Mouse (Mus musculus): ENCODE results near the gene Pabpc1l. TPM values are rescaled to one million over a fixed set of nuclear protein-coding genes. Genes with fewer than 3 reads are reported as not detected.

Pabpc1l gene
- polyA plus RNA-seq, 2 experiments, result 2.4 to 3.4 TPM

- no peak overlapping the region for H3K27ac ChIP-seq (replicated peaks; ENCODE audit: low read depth, low read length)
- ATAC-seq (ENCODE audit: low FRiP score, low read depth) (no peak), DNase-seq (ENCODE audit: low spot score) (no peak)
- no peaks in the 10 kb centered on the region for H3K9me3 ChIP-seq (ENCODE audit: control insufficient read depth, low read length)
- H3K9ac ChIP-seq (ENCODE audit: low read depth, low read length, severe bottlenecking), result no peak overlapping the region
- TF ChIP-seq POLR2A (IDR thresholded peaks at IDR 0.05; ENCODE audit: borderline replicate concordance, extremely low read depth, insufficient read depth, insufficient read length), result no peak
- H3K4me1 ChIP-seq (ENCODE audit: control insufficient read depth, insufficient read depth, low read length), result peaks cover 2% of the 10 kb centered on the region; the same call in 1 of the 2 replicates
- H3K27me3 ChIP-seq (ENCODE audit: control insufficient read depth, insufficient read depth, low read length), result no peaks in the 10 kb centered on the region
- peaks cover 44% of the 10 kb centered on the region for H3K36me3 ChIP-seq (ENCODE audit: control insufficient read depth, insufficient read depth, low read length)
- no peak overlapping the region for H3K4me2 ChIP-seq (replicated peaks; ENCODE audit: low read depth, low read length, severe bottlenecking)
- 82% methylated on average over 5 of the region's 5 CpGs for WGBS
- H3K4me3 ChIP-seq (replicated peaks; ENCODE audit: low read length), result no peak overlapping the region
Observed at GRCm38 (mm10) chr2:164010496-164010895, 14.8 kb upstream of the Pabpc1l start.

- no peak for ATAC-seq (ENCODE audit: low FRiP score, low read depth)
- DNase-seq (ENCODE audit: low spot score), result no peak
- H3K4me1 ChIP-seq (ENCODE audit: control insufficient read depth, insufficient read depth, low read length), result peaks cover 2% of the 10 kb centered on the region; the same call in 1 of the 2 replicates
- 91% methylated on average over 3 of the region's 3 CpGs for whole genome bisulfite sequencing
- H3K27me3 ChIP-seq (ENCODE audit: control insufficient read depth, insufficient read depth, low read length), result no peaks in the 10 kb centered on the region
- peaks cover 49% of the 10 kb centered on the region for H3K36me3 ChIP-seq (ENCODE audit: control insufficient read depth, insufficient read depth, low read length)
- H3K4me2 ChIP-seq (replicated peaks; ENCODE audit: low read depth, low read length, severe bottlenecking), result no peak overlapping the region
- H3K9ac ChIP-seq (ENCODE audit: low read depth, low read length, severe bottlenecking), result no peak overlapping the region
- H3K9me3 ChIP-seq (ENCODE audit: control insufficient read depth, low read length), result no peaks in the 10 kb centered on the region
- no peak for TF ChIP-seq POLR2A (IDR thresholded peaks at IDR 0.05; ENCODE audit: borderline replicate concordance, extremely low read depth, insufficient read depth, insufficient read length)
- no peak overlapping the region for H3K27ac ChIP-seq (replicated peaks; ENCODE audit: low read depth, low read length)
- H3K4me3 ChIP-seq (replicated peaks; ENCODE audit: low read length), result no peak overlapping the region
Observed at GRCm38 (mm10) chr2:164010944-164011343, 14.3 kb upstream of the Pabpc1l start.

- Histone ChIP-seq H3K9ac (ENCODE audit: low read depth, low read length, severe bottlenecking) (no peak overlapping the region), H3K4me3 (replicated peaks; ENCODE audit: low read length) (no peak overlapping the region), H3K36me3 (ENCODE audit: control insufficient read depth, insufficient read depth, low read length) (peaks cover 86% of the 10 kb centered on the region), H3K4me1 (ENCODE audit: control insufficient read depth, insufficient read depth, low read length) (no peaks in the 10 kb centered on the region), H3K27me3 (ENCODE audit: control insufficient read depth, insufficient read depth, low read length) (no peaks in the 10 kb centered on the region), H3K27ac (replicated peaks; ENCODE audit: low read depth, low read length) (no peak overlapping the region), H3K9me3 (ENCODE audit: control insufficient read depth, low read length) (no peaks in the 10 kb centered on the region), H3K4me2 (replicated peaks; ENCODE audit: low read depth, low read length, severe bottlenecking) (no peak overlapping the region)
- WGBS, result 91% methylated on average over 16 of the region's 16 CpGs
- DNase-seq (ENCODE audit: low spot score) (no peak), ATAC-seq (ENCODE audit: low FRiP score, low read depth) (no peak)
- no peak for TF ChIP-seq POLR2A (IDR thresholded peaks at IDR 0.05; ENCODE audit: borderline replicate concordance, extremely low read depth, insufficient read depth, insufficient read length)
Observed at GRCm38 (mm10) chr2:164015304-164015703, 9.9 kb upstream of the Pabpc1l start.

GRCm38 (mm10) chr2:164018910-164019309 lies 6.3 kb upstream of the Pabpc1l start:
- no peak overlapping the region for H3K4me2 ChIP-seq (replicated peaks; ENCODE audit: low read depth, low read length, severe bottlenecking)
- TF ChIP-seq POLR2A (IDR thresholded peaks at IDR 0.05; ENCODE audit: borderline replicate concordance, extremely low read depth, insufficient read depth, insufficient read length), result no peak
- H3K27ac ChIP-seq (replicated peaks; ENCODE audit: low read depth, low read length), result no peak overlapping the region
- no peaks in the 10 kb centered on the region for H3K27me3 ChIP-seq (ENCODE audit: control insufficient read depth, insufficient read depth, low read length)
- DNase-seq (ENCODE audit: low spot score) (no peak), ATAC-seq (ENCODE audit: low FRiP score, low read depth) (no peak)
- no peak overlapping the region for H3K9ac ChIP-seq (ENCODE audit: low read depth, low read length, severe bottlenecking)
- H3K4me1 ChIP-seq (ENCODE audit: control insufficient read depth, insufficient read depth, low read length), result no peaks in the 10 kb centered on the region
- WGBS, result 96% methylated on average over 3 of the region's 3 CpGs
- no peak overlapping the region for H3K4me3 ChIP-seq (replicated peaks; ENCODE audit: low read length)
- no peaks in the 10 kb centered on the region for H3K9me3 ChIP-seq (ENCODE audit: control insufficient read depth, low read length)
- H3K36me3 ChIP-seq (ENCODE audit: control insufficient read depth, insufficient read depth, low read length), result peaks cover 57% of the 10 kb centered on the region

DNA sequence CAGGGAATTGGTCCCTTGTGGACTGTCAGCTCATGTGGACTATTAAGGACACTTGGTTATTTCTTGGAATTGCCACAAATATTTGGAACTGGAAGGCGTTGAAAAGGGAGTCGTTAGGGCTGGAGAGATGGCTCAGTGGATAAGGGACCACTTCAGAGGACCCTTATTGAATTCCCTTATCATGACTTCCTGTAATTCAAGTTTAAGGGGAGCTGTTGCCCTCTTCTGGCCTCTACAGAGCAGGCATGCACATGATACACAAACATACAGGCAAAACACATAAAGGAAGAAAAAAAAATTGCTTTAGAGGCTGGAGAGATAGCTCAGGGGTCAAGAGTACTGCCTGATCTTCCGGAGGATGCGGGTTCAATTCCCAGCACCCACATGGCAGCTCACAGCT lies 5.3 kb upstream of the Pabpc1l start:
- Histone ChIP-seq H3K36me3 (ENCODE audit: control insufficient read depth, insufficient read depth, low read length) (peaks cover 47% of the 10 kb centered on the region), H3K9me3 (ENCODE audit: control insufficient read depth, low read length) (no peaks in the 10 kb centered on the region), H3K4me3 (replicated peaks; ENCODE audit: low read length) (no peak overlapping the region), H3K4me1 (ENCODE audit: control insufficient read depth, insufficient read depth, low read length) (no peaks in the 10 kb centered on the region), H3K4me2 (replicated peaks; ENCODE audit: low read depth, low read length, severe bottlenecking) (no peak overlapping the region), H3K27ac (replicated peaks; ENCODE audit: low read depth, low read length) (no peak overlapping the region), H3K27me3 (ENCODE audit: control insufficient read depth, insufficient read depth, low read length) (no peaks in the 10 kb centered on the region), H3K9ac (ENCODE audit: low read depth, low read length, severe bottlenecking) (no peak overlapping the region)
- TF ChIP-seq POLR2A (IDR thresholded peaks at IDR 0.05; ENCODE audit: borderline replicate concordance, extremely low read depth, insufficient read depth, insufficient read length), result no peak
- ATAC-seq (ENCODE audit: low FRiP score, low read depth) (no peak), DNase-seq (ENCODE audit: low spot score) (no peak)
- WGBS, result 88% methylated on average over 4 of the region's 4 CpGs

DNA sequence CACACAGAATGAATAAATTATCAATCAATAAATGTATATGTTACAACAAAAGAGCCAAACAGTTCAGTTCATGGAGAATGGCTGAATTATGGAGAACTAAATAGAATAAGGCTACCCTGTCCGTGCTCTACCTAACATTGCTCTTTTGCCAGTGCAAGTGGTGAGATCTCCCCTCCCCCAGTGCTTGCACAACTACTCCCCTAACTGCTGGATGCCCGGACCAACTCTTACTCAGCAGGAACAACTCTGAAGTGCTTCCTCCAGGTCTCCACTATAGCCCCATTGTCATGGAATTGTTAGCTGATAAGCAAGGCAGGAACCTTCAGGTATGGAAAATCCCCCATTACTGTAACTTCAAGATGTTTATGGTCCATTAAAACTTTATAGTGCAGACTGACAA lies 3.1 kb upstream of the Pabpc1l start:
- Histone ChIP-seq H3K4me1 (ENCODE audit: control insufficient read depth, insufficient read depth, low read length) (no peaks in the 10 kb centered on the region), H3K4me2 (replicated peaks; ENCODE audit: low read depth, low read length, severe bottlenecking) (no peak overlapping the region), H3K27ac (replicated peaks; ENCODE audit: low read depth, low read length) (no peak overlapping the region), H3K9me3 (ENCODE audit: control insufficient read depth, low read length) (no peaks in the 10 kb centered on the region), H3K27me3 (ENCODE audit: control insufficient read depth, insufficient read depth, low read length) (no peaks in the 10 kb centered on the region), H3K9ac (ENCODE audit: low read depth, low read length, severe bottlenecking) (no peak overlapping the region), H3K36me3 (ENCODE audit: control insufficient read depth, insufficient read depth, low read length) (peaks cover 25% of the 10 kb centered on the region), H3K4me3 (replicated peaks; ENCODE audit: low read length) (no peak overlapping the region)
- DNase-seq (ENCODE audit: low spot score) (no peak), ATAC-seq (ENCODE audit: low FRiP score, low read depth) (no peak)
- WGBS, result 57% methylated on average over 2 of the region's 2 CpGs
- TF ChIP-seq POLR2A (IDR thresholded peaks at IDR 0.05; ENCODE audit: borderline replicate concordance, extremely low read depth, insufficient read depth, insufficient read length), result no peak

Data from limb, embryonic 14.5 days (tissue).